Mouse (Mus musculus) cerebellum, adult 2 months (tissue): ENCODE data around the gene Ereg.

Source experiments
- CTCF ChIP-seq: fragments of 200-500 bp; IDR thresholded peaks from 2 replicates; pipeline ENCODE4 v1.5.1; 2011; ENCODE audit warnings: low read depth, mild to moderate bottlenecking, control low read depth, low read length, moderate library complexity, borderline replicate concordance; ENCODE audit not compliant: insufficient read depth
- POLR2A ChIP-seq: fragments of 200-500 bp; IDR thresholded peaks from 2 replicates; pipeline ENCODE4 v1.6.1; 2011; ENCODE audit warnings: low read length, control low read depth, borderline replicate concordance; ENCODE audit not compliant: insufficient read depth

DNA sequence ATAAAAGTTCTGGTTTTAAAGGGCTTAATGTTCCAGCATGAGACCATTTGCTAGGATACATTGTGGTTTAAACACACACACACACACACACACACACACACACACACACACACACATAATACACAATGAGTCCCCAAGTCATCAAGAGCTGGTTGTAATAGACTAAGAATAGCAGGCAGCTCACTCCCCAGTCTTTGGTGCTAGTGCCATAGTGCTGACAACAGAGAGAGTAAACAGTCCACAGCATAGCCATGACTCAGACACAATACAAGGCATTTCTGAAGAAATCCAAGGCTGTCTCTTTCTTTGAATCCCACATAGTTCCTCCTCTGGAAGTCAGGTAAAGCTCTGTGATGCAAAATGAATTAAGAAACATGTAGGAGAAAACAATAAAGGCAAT, 44.2 kb downstream of the Ereg start:
- TF ChIP-seq CTCF = no peak
- TF ChIP-seq POLR2A = no peak
